Mouse (Mus musculus) myocyte (in vitro differentiated cells): Measurements from ENCODE around the gene Hdac5. TPM values are rescaled to one million over a fixed set of nuclear protein-coding genes. Genes with fewer than 3 reads are reported as not detected.

ENCODE experiments used
- H3K27me3 ChIP-seq: one replicate; pipeline ENCODE4 v1.6.1; 2011; ENCODE audit not compliant: control insufficient read depth, insufficient read depth, insufficient read length
- H3K36me3 ChIP-seq: one replicate; pipeline ENCODE4 v1.6.1; 2011; ENCODE audit not compliant: control insufficient read depth, insufficient read depth
- H3K4me2 ChIP-seq: one replicate; pipeline ENCODE4 v1.6.1; 2011; ENCODE audit warnings: low read depth, control low read depth
- H3K4me3 ChIP-seq: one replicate; pipeline ENCODE4 v1.5.1; 2011; ENCODE audit warnings: mild to moderate bottlenecking, control low read depth, moderate library complexity
- H3K79me2 ChIP-seq: one replicate; pipeline ENCODE4 v1.6.1; 2011; ENCODE audit not compliant: control insufficient read depth, insufficient read depth
- H3ac ChIP-seq: one replicate; pipeline ENCODE4 v1.6.1; 2011; ENCODE audit not compliant: control insufficient read depth, insufficient read length
- CEBPB ChIP-seq: IDR thresholded peaks from 2 replicates; pipeline ENCODE4 v1.6.1; 2011; ENCODE audit warnings: mild to moderate bottlenecking, moderate library complexity; ENCODE audit not compliant: poor library complexity, insufficient read depth, severe bottlenecking
- E2F4 ChIP-seq: IDR thresholded peaks from one replicate; pipeline ENCODE4 v1.6.1; 2011; ENCODE audit warnings: mild to moderate bottlenecking, control low read depth, moderate library complexity; ENCODE audit not compliant: insufficient read depth
- MAX ChIP-seq: IDR thresholded peaks from one replicate; pipeline ENCODE4 v1.6.1; 2011; ENCODE audit warnings: low read depth, mild to moderate bottlenecking, control low read depth
- MYOD1 ChIP-seq, 3 experiments: IDR thresholded peaks; one replicate each; pipeline ENCODE4 v1.6.1; 2011; ENCODE audit warnings: control low read depth in 2 of 3, low read depth in 2 of 3, mild to moderate bottlenecking in 2 of 3, moderate library complexity in 1 of 3; ENCODE audit not compliant: insufficient read length in 2 of 3, control insufficient read depth in 1 of 3
- MYOG ChIP-seq, 3 experiments: IDR thresholded peaks; one replicate each; pipeline ENCODE4 v1.6.1; 2011; ENCODE audit warnings: control low read depth in 2 of 3, low read depth in 2 of 3, mild to moderate bottlenecking in 2 of 3; ENCODE audit not compliant: insufficient read length in 2 of 3, control insufficient read depth in 1 of 3, insufficient read depth in 1 of 3
- POLR2A ChIP-seq: IDR thresholded peaks from one replicate; pipeline ENCODE4 v1.6.1; 2011; ENCODE audit warnings: low read depth, mild to moderate bottlenecking, control low read depth, moderate library complexity; ENCODE audit not compliant: insufficient read length
- POLR2AphosphoS2 ChIP-seq: IDR thresholded peaks from one replicate; pipeline ENCODE4 v1.6.1; 2011; ENCODE audit warnings: low read depth, control low read depth; ENCODE audit not compliant: insufficient read length
- REST ChIP-seq: IDR thresholded peaks from one replicate; pipeline ENCODE4 v1.6.1; 2011; ENCODE audit warnings: mild to moderate bottlenecking, control low read depth, moderate library complexity; ENCODE audit not compliant: insufficient read depth, insufficient read length
- SRF ChIP-seq: IDR thresholded peaks from one replicate; pipeline ENCODE4 v1.6.1; 2011; ENCODE audit warnings: low read depth; ENCODE audit not compliant: control insufficient read depth, insufficient read length
- TCF12 ChIP-seq: IDR thresholded peaks from one replicate; pipeline ENCODE4 v1.6.1; 2011; ENCODE audit warnings: mild to moderate bottlenecking, control low read depth; ENCODE audit not compliant: poor library complexity, insufficient read depth, severe bottlenecking
- TCF3 ChIP-seq: IDR thresholded peaks from one replicate; pipeline ENCODE4 v1.6.1; 2011; ENCODE audit warnings: low read depth, control low read depth; ENCODE audit not compliant: insufficient read length
- USF1 ChIP-seq: IDR thresholded peaks from one replicate; pipeline ENCODE4 v1.6.1; 2011; ENCODE audit warnings: low read depth, mild to moderate bottlenecking, control low read depth, moderate library complexity
- polyA plus RNA-seq: library from polyadenylated mRNA; unstranded; fragments of >200 nt; fragmentation: generic; extraction: Trizol; gene quantifications from one replicate; pipeline ENCODE4 v1.2.1, GENCODE M21; 2012; ENCODE audit warnings: missing spikeins

Gene Hdac5
- polyA plus RNA-seq, 1 experiment = 77.3 TPM

GRCm38 (mm10) chr11:102190848-102191247, 39.1 kb downstream of the Hdac5 start:
- Histone ChIP-seq H3K27me3 (no peaks in the 10 kb centered on the region), H3K79me2 (no peaks in the 10 kb centered on the region), H3K4me3 (peak overlapping the region; percentile 49), H3K36me3 (peaks cover 4% of the 10 kb centered on the region), H3ac (no peak overlapping the region), H3K4me2 (peak overlapping the region; percentile 64)
- no peak for TF ChIP-seq POLR2AphosphoS2

- Histone ChIP-seq H3K4me3 (peak within 1 kb of the TSS; percentile 49), H3K79me2 (peaks cover 2% of the 10 kb centered on the region), H3K4me2 (peak within 1 kb of the TSS; percentile 79), H3ac (no peak within 1 kb of the TSS), H3K27me3 (no peaks in the 10 kb centered on the region), H3K36me3 (no peaks in the 10 kb centered on the region)
- TF ChIP-seq MYOD1 (IDR thresholded peaks at IDR 0.05; ENCODE audit: control insufficient read depth in 1 of 3, insufficient read length in 2 of 3, low read depth in 2 of 3) (no peak), MAX (peak; percentile 98), TCF12 (no peak), SRF (no peak), POLR2A (peak; percentile 46), USF1 (peak; percentile 98), TCF3 (no peak), CEBPB (no peak), REST (no peak), MYOG (IDR thresholded peaks at IDR 0.05; ENCODE audit: control insufficient read depth in 1 of 3, insufficient read depth in 1 of 3, insufficient read length in 2 of 3, low read depth in 2 of 3) (peak in 1 of 3 experiments; percentile 12), POLR2AphosphoS2 (no peak), E2F4 (no peak)
Measured at GRCm38 (mm10) chr11:102189461-102190436, 40.2 kb downstream of the Hdac5 start, which contains the start of gene G6pc3. G6pc3 (plus strand) TSS chr11:102189620.

- Histone ChIP-seq H3K36me3 (no peaks in the 10 kb centered on the region), H3K4me3 (peak overlapping the region; percentile 49), H3ac (no peak overlapping the region), H3K4me2 (peak overlapping the region; percentile 79), H3K27me3 (no peaks in the 10 kb centered on the region), H3K79me2 (peaks cover 9% of the 10 kb centered on the region)
- no peak for TF ChIP-seq E2F4
- no peak for TF ChIP-seq SRF
- no peak for TF ChIP-seq MYOG (IDR thresholded peaks at IDR 0.05; ENCODE audit: control insufficient read depth in 1 of 3, insufficient read depth in 1 of 3, insufficient read length in 2 of 3, low read depth in 2 of 3)
- TF ChIP-seq USF1 = no peak
- no peak for TF ChIP-seq CEBPB
- no peak for TF ChIP-seq POLR2AphosphoS2
- TF ChIP-seq POLR2A = no peak
- TF ChIP-seq MYOD1 (IDR thresholded peaks at IDR 0.05; ENCODE audit: control insufficient read depth in 1 of 3, insufficient read length in 2 of 3, low read depth in 2 of 3) = no peak
- TF ChIP-seq MAX = no peak
- no peak for TF ChIP-seq TCF3
- no peak for TF ChIP-seq REST
- TF ChIP-seq TCF12 = no peak
Measured at GRCm38 (mm10) chr11:102188980-102189379, 41.0 kb downstream of the Hdac5 start.

- Histone ChIP-seq H3ac (no peak overlapping the region), H3K79me2 (peaks cover 37% of the 10 kb centered on the region), H3K27me3 (no peaks in the 10 kb centered on the region), H3K4me3 (no peak overlapping the region), H3K36me3 (peaks cover 16% of the 10 kb centered on the region), H3K4me2 (no peak overlapping the region)
- TF ChIP-seq REST (no peak), E2F4 (no peak), MAX (no peak), TCF12 (no peak), MYOG (IDR thresholded peaks at IDR 0.05; ENCODE audit: control insufficient read depth in 1 of 3, insufficient read depth in 1 of 3, insufficient read length in 2 of 3, low read depth in 2 of 3) (no peak), POLR2AphosphoS2 (no peak), MYOD1 (IDR thresholded peaks at IDR 0.05; ENCODE audit: control insufficient read depth in 1 of 3, insufficient read length in 2 of 3, low read depth in 2 of 3) (no peak), CEBPB (no peak), POLR2A (no peak)
Measured at GRCm38 (mm10) chr11:102186235-102186634, 43.7 kb downstream of the Hdac5 start.
